Mouse (Mus musculus) heart, embryonic 14.5 days (tissue): Measurements from ENCODE around the gene Bank1. TPM values are rescaled to one million over a fixed set of nuclear protein-coding genes. Genes with fewer than 3 reads are reported as not detected.

Experiments used
- ATAC-seq: fragments of 200-750 bp; cut with Nextera tagmentation; 2 replicates; pipeline ENCODE4 v1.8.0; 2017; ENCODE audit warnings: low read depth, moderate TSS enrichment; ENCODE audit not compliant: insufficient number of reproducible peaks, insufficient read depth, low FRiP score
- H3K27ac ChIP-seq, 2 experiments: fragments of 200-500 bp in 1 of 2; fragments of 300-500 bp in 1 of 2; sonication (generic) in 1 of 2; replicated peaks in 1 of 2; 2 replicates each; pipeline ENCODE4 v1.5.1; 2012 to 2014; ENCODE audit warnings: low read depth in 2 of 2, low read length in 2 of 2, control low read depth in 1 of 2, mild to moderate bottlenecking in 1 of 2, mixed read lengths in 1 of 2; ENCODE audit not compliant: control insufficient read depth in 1 of 2, insufficient read depth in 1 of 2
- H3K27me3 ChIP-seq: fragments of 300-500 bp; sonication (generic); 2 replicates; pipeline ENCODE4 v1.6.1; 2014; ENCODE audit warnings: mild to moderate bottlenecking, low read length, control low read depth; ENCODE audit not compliant: control insufficient read depth, insufficient read depth
- H3K36me3 ChIP-seq: fragments of 300-500 bp; sonication (generic); 2 replicates; pipeline ENCODE4 v1.6.1; 2014; ENCODE audit warnings: mild to moderate bottlenecking, control low read depth, low read length, mixed read lengths; ENCODE audit not compliant: control insufficient read depth, insufficient read depth
- H3K4me1 ChIP-seq, 2 experiments: fragments of 200-500 bp in 1 of 2; fragments of 300-500 bp in 1 of 2; sonication (generic) in 1 of 2; 2 replicates each; pipeline ENCODE4 v1.6.1; 2012 to 2014; ENCODE audit warnings: low read length in 2 of 2, control low read depth in 1 of 2, mixed read lengths in 1 of 2; ENCODE audit not compliant: control insufficient read depth in 2 of 2, insufficient read depth in 2 of 2
- H3K4me2 ChIP-seq: fragments of 300-500 bp; sonication (generic); 2 replicates; pipeline ENCODE4 v1.6.1; 2014; ENCODE audit warnings: mild to moderate bottlenecking, low read length
- H3K4me3 ChIP-seq, 2 experiments: fragments of 200-500 bp in 1 of 2; fragments of 300-500 bp in 1 of 2; sonication (generic) in 1 of 2; 2 replicates each; pipeline ENCODE4 v1.5.1; 2012 to 2014; ENCODE audit warnings: low read length in 2 of 2, mild to moderate bottlenecking in 2 of 2, control low read depth in 1 of 2, low read depth in 1 of 2, moderate library complexity in 1 of 2; ENCODE audit not compliant: control insufficient read depth in 1 of 2, insufficient read depth in 1 of 2
- H3K9ac ChIP-seq: fragments of 300-500 bp; sonication (generic); 2 replicates; pipeline ENCODE4 v1.6.1; 2014; ENCODE audit warnings: mild to moderate bottlenecking, low read length
- H3K9me3 ChIP-seq: fragments of 300-500 bp; sonication (generic); 2 replicates; pipeline ENCODE4 v1.6.1; 2016; ENCODE audit warnings: low read length, control low read depth; ENCODE audit not compliant: control insufficient read depth
- WGBS: fragments of 180-500 bp; shearing (Covaris S2); extraction: QIAGEN DNeasy Blood & Tissue Kit; methylation state at CpG from one replicate; pipeline ENCODE4 v1.1.7; 2014; 5-methylcytosine and 5-hydroxymethylcytosine counted together
- polyA plus RNA-seq: library from polyadenylated mRNA; unstranded; fragments of >200 nt; fragmentation: Nextera tagmentation; extraction: Ambion mirVana; gene quantifications from 2 replicates; pipeline ENCODE4 v1.2.1, GENCODE M21; 2014

The Bank1 gene
- polyA plus RNA-seq, 1 experiment from 2014 or later: 0.62 TPM

DNA sequence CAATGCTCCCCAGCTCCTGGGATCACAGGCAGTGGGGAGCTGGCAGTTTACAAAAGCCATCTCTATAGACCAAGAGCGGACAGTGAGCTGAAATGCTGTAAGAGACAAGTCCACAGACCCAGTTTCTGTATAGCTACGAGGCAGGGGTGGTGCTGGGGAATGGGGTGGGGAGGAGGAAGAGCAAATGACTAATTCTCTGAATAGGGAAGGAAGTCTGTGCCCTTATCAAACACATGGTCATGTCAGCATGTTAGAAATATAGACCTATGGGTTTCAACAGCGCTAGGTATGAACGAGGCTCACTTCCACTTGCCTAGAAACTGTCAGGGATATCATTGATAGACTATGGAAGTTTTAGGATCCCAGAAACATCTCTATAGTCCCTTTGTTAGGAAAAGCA is 73.0 kb downstream of the Bank1 start:
- Histone ChIP-seq H3K9ac (no peak overlapping the region), H3K27me3 (no peaks in the 10 kb centered on the region), H3K9me3 (no peaks in the 10 kb centered on the region), H3K4me1 (no peaks in the 10 kb centered on the region), H3K4me3 (no peak overlapping the region), H3K27ac (no peak overlapping the region), H3K4me2 (no peak overlapping the region), H3K36me3 (no peaks in the 10 kb centered on the region)
- WGBS: 59% methylated on average over 4 of the region's 4 CpGs
- ATAC-seq: no peak

DNA sequence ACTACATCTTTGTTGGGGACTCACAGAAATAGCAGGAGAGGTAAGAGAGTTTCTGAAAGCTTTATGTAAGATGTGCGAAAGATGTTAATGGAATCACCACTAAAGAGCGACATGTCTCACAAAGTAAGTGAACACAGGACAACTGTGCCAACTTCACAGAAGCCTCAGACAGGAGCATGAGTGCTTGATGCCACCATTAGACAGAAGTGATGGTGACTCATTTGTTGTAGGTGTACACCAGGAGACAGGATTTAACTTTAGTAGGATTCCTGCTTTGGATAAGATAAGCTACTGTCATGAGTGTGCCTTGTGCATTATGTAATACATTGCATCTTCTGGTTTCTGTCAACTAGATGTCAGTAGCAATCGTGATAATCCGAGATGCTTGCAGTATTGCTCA is 74.3 kb downstream of the Bank1 start:
- Histone ChIP-seq H3K27me3 (no peaks in the 10 kb centered on the region), H3K9me3 (no peaks in the 10 kb centered on the region), H3K27ac (no peak overlapping the region), H3K9ac (no peak overlapping the region), H3K4me3 (no peak overlapping the region), H3K36me3 (no peaks in the 10 kb centered on the region), H3K4me2 (no peak overlapping the region), H3K4me1 (no peaks in the 10 kb centered on the region)
- 72% methylated on average over 4 of the region's 4 CpGs for WGBS
- ATAC-seq: no peak

- H3K4me3 ChIP-seq: no peak overlapping the region
- ATAC-seq: no peak
- no peak overlapping the region for H3K9ac ChIP-seq
- H3K4me2 ChIP-seq: no peak overlapping the region
- WGBS: 74% methylated on average over 5 of the region's 5 CpGs
- no peaks in the 10 kb centered on the region for H3K36me3 ChIP-seq
- no peaks in the 10 kb centered on the region for H3K4me1 ChIP-seq
- no peaks in the 10 kb centered on the region for H3K27me3 ChIP-seq
- no peaks in the 10 kb centered on the region for H3K9me3 ChIP-seq
- H3K27ac ChIP-seq: no peak overlapping the region
These were observed 78.5 kb downstream of the Bank1 start for GRCm38 (mm10) chr3:136247331-136247730.

- no peak for ATAC-seq
- Histone ChIP-seq H3K9me3 (no peaks in the 10 kb centered on the region), H3K4me3 (no peak overlapping the region), H3K9ac (no peak overlapping the region), H3K27me3 (no peaks in the 10 kb centered on the region), H3K4me1 (no peaks in the 10 kb centered on the region), H3K27ac (no peak overlapping the region), H3K4me2 (no peak overlapping the region), H3K36me3 (no peaks in the 10 kb centered on the region)
- 92% methylated on average over 2 of the region's 2 CpGs for WGBS
These were observed 80.9 kb downstream of the Bank1 start for GRCm38 (mm10) chr3:136244931-136245330.

- Histone ChIP-seq H3K36me3 (no peaks in the 10 kb centered on the region), H3K4me2 (no peak overlapping the region), H3K9ac (no peak overlapping the region), H3K9me3 (no peaks in the 10 kb centered on the region), H3K27me3 (no peaks in the 10 kb centered on the region), H3K4me1 (no peaks in the 10 kb centered on the region), H3K27ac (no peak overlapping the region), H3K4me3 (no peak overlapping the region)
- WGBS: 60% methylated on average over 3 of the region's 3 CpGs
- ATAC-seq: no peak
These were observed 87.1 kb downstream of the Bank1 start for GRCm38 (mm10) chr3:136238790-136239189.

- Histone ChIP-seq H3K27me3 (no peaks in the 10 kb centered on the region), H3K4me1 (no peaks in the 10 kb centered on the region), H3K4me3 (no peak overlapping the region), H3K36me3 (no peaks in the 10 kb centered on the region), H3K27ac (no peak overlapping the region), H3K4me2 (no peak overlapping the region), H3K9me3 (no peaks in the 10 kb centered on the region), H3K9ac (no peak overlapping the region)
- ATAC-seq: no peak
- WGBS: 62% methylated on average over 2 of the region's 2 CpGs
These were observed 92.4 kb downstream of the Bank1 start for GRCm38 (mm10) chr3:136233507-136233906.

- no peak overlapping the region for H3K4me3 ChIP-seq
- no peak for ATAC-seq
- no peaks in the 10 kb centered on the region for H3K27me3 ChIP-seq
- H3K4me1 ChIP-seq: no peaks in the 10 kb centered on the region
- no peaks in the 10 kb centered on the region for H3K36me3 ChIP-seq
- 94% methylated on average over 3 of the region's 3 CpGs for WGBS
- no peak overlapping the region for H3K4me2 ChIP-seq
- H3K9ac ChIP-seq: no peak overlapping the region
- no peaks in the 10 kb centered on the region for H3K9me3 ChIP-seq
- H3K27ac ChIP-seq: no peak overlapping the region
These were observed 95.2 kb downstream of the Bank1 start for GRCm38 (mm10) chr3:136230602-136231151.

GRCm38 (mm10) chr3:136189661-136190228 is 136.1 kb downstream of the Bank1 start:
- no peak for ATAC-seq

More at GRCm38 (mm10) chr3:136189661-136190228, 136.1 kb downstream of the Bank1 start:
- Histone ChIP-seq H3K27me3 (no peaks in the 10 kb centered on the region), H3K36me3 (no peaks in the 10 kb centered on the region), H3K9ac (no peak overlapping the region), H3K4me3 (no peak overlapping the region), H3K9me3 (no peaks in the 10 kb centered on the region), H3K4me1 (no peaks in the 10 kb centered on the region), H3K27ac (no peak overlapping the region), H3K4me2 (no peak overlapping the region)
- WGBS: 84% methylated on average over 1 of the region's 1 CpGs
